Mouse (Mus musculus) brain, embryonic 18.5 days (tissue): Measurements from ENCODE around the gene Grin1.

Source experiments
- DNase-seq: peaks from one replicate; pipeline ENCODE4 v3.0.0-alpha.2; 2012; ENCODE audit warnings: low read depth, low spot score

Grin1 gene

DNA sequence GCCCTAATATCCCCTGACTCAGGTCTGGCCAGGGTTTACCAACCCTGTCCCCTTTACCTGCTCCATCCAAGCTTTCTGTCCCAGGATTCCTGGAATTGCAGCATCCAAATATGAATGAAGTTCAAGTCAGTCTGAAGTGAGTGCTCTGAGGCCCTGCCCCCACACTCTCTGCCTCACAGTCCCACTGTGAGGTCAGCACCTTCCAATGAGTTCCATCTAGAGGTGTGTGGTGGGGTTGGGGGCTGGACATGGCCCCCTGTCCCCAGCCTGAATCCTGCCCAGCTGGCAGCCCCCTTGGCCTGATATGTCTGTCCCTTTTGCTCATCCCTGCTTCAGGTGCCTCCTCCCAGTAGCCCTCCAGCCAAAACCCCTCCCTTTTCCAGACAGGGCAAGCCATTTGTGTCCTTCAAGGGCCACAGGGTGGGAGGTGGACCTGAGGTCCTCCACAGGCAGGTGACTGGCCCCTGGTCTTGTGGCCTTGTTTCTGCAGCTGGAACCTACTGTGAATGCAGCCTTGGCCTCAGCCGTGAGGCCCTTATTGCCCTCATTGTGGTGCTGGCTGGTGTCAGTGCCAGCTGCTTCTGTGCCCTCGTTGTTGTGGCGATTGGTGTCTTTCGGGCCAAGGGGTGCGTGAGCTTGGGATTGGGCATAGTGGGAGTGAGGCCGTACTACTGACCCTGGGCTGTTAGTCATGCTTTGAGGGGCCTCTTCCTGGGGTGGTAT lies 30.9 kb downstream of the Grin1 start, which contains the start of gene Tmem210:
TSS of gene Tmem210 (plus strand) at position 219 of the 723 bp plus-strand sequence.
- no peak for DNase-seq

DNA sequence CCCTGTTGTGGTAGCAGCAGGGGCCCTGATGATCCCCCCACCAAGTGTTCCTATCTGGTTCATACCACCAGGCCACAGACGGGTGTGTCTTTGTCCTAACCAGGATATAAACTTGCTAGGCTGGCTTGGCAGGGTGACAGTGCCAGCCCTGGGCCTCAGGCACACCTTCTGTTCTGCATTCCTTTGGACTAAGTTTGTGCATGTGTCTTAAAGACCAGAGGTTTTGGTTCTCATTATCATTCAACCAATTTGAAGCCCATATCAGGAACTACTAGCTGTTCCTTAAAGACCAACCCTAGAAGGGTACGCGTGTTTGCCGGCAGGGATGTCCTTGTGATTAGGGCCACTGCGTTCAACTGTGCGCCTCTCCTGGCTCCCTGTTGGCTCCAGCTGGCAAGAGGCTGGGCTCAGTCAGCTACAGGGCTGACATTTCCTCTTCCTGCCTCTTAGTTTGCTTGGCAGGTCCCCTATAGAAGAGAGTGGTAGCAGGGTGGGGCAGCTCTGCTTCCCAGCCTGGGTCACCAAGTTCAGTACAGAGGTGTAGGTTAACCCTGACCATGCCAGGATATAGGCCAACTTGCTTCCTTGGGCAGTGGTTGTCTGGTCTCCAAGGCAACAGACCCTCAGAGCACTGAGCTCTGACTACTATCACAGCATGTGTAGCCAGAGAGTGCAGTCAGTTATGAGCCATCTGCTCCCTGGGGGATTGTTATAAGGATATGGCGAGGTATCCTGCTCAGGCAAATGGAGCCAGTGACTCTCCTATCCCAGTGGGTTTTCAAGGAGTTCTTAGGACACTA lies 31.9 kb downstream of the Grin1 start:
- no peak for DNase-seq

DNA sequence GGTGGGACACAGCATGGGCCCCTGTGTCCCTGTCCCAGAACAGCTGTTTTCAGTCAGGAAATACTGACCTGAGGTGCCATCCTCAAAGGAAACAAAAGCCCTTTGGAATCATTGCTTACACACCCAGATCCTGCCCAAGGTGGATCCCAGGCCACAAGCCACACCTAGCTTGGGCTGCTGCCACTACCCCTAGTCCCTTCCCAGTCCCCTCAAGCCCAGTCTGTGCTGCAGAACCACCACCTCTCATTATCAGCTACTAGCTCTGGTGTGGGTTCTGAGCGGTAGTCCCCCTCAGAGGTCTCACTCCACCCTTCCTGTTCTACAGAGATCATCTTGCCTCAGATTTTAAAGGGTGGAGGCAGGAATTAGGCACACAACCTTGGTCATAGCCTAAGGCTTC lies 32.7 kb downstream of the Grin1 start:
- DNase-seq: no peak

DNA sequence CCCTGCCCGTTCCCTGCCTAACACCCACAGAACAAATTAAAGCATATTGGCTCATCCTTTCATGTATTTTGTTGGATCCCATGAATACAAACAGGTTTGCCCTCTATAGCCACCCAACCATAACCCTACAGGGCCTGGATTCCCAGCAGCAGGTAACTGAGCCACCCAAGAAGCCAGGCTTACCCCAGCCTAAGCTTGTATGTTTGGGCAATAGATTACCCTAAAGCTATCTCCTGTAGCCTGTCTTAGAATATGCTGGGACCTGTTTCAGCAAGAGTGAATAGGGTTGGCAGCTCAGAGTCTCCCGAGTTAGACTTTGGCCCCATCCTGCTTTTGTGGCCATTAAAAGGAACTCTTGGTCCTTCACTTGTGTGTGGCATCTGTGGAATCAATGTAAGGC lies 33.4 kb downstream of the Grin1 start:
- DNase-seq: no peak

DNA sequence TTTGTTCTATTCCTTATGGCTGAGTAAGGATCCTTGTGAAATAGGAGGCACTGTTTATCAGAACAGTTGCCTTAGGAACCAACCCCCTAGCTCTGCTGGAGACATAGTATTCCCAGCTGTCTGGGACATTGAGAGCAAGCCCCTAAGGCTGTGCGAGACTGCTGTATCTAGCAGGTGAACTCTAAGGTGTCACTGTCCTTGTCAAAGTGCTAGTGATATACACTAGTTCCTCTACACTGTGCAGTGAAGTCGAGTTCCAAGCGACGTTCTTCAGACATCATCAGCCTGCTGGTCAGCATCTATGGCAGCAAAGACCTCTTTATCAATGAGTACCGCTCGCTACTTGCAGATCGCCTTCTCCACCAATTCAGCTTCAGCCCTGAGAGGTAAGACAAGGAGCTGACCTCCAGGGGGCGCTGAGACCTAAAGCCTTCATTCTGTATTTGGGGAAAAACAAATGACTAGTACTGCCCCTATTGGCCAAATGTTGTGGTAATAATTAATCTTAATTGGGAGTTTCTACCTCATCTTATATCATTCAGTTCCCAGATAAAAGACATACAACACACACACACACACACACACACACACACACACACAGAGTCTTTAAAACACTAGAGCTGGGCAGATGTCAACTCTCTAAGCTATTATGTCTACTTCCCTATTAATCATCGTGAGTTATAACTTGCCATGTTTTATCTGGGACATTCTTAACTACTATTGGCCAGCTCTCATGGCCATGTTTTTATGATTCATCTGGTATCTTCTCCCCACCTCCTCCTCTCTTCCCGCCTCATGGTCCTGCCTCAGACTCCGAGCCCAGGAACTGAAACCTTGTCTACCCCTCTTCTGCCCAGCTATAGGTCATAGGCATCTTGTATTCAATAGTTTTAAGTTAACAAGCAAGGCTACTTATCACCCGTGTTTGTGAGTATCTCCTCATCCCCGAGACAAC lies 39.8 kb downstream of the Grin1 start:
- no peak for DNase-seq

DNA sequence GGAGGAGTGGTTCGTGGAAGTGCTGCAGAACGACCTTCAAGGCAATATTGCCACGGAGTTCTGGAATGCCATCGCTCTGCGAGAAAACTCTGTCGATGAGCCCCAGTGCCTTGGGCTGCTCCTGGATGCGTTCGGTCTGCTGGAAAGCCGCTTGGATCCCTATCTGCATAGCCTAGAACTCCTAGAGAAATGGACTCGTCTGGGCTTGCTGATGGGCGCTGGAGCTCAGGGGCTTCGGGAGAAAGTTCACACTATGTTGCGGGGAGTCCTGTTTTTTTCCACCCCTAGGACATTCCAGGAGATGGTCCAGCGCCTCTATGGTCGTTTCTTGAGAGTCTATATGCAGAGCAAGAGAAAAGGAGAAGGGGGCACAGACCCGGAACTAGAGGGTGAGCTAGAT lies 46.0 kb downstream of the Grin1 start:
- no peak for DNase-seq

DNA sequence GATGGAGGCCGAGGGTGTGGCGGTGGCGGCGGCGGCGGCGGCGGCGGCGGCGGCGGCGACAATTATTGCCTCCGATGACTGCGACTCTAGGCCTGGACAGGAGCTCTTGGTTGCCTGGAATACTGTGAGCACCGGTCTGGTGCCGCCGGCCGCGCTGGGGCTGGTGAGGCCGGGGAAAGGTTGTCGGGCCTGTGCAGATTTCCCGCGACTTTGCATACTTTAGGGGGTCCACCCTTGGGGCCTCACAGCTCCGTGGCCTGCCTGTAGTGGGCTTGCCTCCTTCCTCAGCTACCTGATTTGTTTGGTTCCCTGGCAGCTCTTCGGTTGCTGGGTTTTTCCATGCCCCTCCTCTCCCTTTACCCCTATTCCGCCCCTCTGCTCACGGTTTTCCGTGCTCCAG lies 46.5 kb downstream of the Grin1 start:
- no peak for DNase-seq

DNA sequence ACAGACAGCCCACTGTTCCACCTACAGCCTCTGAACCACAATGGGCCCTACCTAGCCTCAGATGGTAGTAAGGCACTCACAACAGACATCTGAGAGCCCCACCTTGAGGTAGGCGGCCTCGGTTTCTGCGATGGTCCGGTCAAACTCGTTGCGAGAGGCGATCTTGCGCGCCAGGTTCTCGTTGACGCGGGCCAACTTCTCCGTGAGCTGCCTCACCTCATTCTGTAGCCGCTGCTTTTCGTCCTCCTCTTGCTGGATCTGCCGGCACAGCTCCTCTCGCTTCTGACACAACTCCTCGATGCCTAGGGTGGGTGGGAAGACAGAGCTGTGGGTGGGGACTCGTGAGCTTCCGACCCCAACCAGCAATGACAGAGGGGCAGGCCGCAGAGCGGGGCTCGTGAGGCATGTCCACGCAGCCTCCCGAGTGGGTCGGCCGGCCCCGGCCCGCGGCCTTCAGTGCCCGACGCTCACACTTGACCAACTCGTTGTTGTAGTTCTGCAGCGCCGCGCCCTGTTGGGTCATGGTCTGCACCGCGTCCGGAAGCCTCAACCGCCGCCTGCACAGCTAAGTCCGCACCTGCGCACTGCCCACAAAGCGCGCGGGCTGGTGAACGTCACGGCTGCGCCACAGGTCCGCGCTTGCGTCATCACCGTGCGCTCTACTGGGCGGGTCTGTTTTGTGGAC lies 47.0 kb downstream of the Grin1 start, which contains the start of the genes Ssna1 and Anapc2:
TSS of gene Ssna1 (minus strand) at position 612 of the 685 bp plus-strand sequence.
TSS of gene Anapc2 (plus strand) at position 652 of the 685 bp plus-strand sequence.
- DNase-seq: peak; percentile 90

DNA sequence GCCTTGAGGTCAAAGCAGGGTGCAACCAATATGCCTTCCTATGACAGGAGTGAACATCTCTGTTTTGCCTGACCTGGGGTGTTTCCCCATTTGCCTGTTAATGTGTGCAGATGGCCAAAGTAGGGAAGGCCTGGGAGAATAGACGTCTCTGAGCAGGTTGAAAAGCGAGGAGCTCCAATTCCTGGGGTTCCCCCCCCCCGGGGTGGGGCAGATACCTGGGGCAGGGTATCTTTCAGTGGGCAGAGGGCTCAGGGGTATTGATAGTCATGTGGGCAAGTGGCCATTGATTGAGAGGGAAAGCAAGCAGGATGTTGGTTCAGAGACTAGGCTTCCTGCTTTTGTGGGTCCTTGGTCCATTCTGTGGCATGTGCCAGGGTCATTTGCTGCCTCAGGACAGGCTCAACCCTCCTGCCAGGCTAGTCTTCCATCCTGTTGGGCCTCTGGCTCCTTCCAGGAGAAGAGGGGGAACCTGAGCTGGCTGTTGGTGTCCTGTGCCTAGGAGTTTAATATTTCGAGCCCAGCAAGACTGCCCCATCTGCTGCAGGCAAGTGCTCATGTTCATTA lies 51.2 kb downstream of the Grin1 start:
- DNase-seq: no peak

DNA sequence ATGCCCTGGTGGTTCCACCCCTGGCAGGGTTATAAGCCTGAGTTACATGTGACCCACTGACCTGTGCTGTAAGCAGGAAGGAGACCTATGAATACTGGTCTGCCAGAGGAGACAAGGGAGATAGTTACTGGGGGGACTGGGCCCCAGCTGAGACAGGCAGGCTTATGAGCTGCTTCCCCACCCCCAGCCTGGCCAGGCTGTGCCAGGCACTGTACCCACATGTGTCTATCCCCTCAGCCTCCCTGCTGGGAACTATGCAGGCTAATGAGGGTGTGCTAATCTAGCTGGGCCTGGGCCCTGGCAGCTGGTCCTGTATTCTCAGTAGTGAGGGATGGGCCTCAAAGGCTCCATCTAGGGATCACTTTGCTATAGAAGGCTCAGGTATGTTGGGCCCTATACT lies 51.7 kb downstream of the Grin1 start:
- DNase-seq: no peak

DNA sequence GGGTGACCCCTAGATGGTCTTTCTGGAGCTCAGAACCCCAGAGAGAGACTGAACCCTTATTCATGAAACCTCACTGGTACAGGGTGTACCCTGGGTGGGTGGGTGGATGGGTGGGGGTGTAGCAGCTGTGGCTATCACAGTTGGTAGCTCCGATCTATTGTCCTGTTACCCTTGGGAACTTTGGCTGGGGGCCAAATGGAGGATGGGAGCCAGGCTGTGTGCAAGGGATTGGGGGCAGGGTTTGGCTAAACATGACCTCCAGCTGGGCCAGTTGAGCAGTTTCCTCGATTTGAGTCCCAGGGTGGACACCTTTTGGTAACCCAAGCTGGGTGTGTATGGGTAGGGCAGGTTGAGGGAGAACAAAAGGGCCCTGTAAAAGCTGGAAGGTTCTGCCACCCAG lies 52.3 kb downstream of the Grin1 start:
- DNase-seq: no peak

DNA sequence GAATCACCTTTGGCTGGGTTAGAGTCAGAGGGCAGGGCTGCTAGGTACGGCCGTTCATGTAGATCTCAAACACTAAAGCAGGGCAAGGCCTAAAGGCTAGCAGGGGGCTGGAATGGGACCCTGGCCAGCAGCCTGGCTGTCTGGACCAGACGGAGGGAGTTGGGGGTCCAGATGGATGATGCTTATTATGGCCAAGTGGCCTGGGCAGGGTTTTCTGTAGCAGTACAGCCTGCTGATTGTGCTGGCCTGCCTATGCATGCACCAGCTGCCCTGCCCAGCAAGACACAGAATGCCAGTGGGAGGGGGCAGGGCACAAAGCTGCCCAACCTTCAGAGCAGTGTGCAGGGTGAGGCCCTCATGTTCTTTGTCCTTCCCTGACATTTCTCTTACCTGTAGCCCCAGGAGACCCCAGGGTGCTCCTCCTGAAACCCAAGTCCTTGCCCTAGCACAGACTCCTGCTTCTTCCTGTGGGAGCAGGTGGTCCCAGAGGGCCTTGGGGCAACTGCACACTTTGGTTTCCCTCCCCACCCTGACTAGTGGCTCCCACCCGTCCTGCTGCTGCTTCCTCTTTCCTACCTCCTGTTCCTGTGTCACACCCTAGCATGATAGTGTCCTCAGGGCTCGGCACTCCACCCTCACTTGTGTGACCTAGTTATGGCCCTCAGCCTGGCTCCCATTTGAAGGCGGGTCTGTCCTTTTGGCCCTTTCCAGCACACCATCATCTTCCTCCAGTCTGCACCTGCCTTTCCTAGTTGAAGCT lies 52.9 kb downstream of the Grin1 start:
- no peak for DNase-seq

DNA sequence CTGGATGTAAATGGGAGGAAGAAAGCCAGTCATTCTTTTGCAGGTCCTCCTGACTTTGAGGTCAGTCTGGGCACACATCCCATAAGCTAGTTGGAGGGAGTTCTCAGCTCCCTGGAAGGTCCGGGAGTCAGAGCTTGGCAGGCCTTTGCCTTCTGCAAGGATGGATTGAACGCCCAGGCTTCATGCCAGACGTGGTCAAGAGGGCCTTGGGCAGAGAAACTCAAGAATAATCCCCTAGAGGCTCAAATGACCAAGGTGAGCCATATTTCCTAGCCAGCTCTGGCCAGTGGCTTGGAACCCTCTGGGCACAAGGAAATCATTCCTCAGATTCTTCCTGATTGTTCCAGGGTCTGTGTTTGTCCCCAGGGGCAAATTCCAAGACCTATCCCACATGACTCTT lies 54.1 kb downstream of the Grin1 start:
- no peak for DNase-seq

DNA sequence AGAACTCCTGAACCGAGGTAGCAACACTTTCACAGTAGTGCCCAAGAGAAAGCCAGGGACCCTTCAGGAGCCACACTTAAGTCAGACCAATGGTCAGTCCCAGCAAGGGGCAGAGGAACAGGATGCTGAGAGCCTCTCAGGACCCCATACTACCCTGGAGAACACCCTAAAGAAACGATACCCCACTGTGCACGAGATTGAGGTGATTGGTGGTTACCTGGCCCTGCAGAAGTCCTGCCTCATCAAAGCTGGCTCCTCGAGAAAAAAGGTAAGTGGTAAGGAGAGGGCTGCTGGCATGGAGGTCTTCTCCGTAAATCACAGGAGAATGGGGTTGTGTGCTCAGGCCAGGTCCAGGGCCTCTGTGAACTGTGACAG lies 54.7 kb downstream of the Grin1 start:
- no peak for DNase-seq

DNA sequence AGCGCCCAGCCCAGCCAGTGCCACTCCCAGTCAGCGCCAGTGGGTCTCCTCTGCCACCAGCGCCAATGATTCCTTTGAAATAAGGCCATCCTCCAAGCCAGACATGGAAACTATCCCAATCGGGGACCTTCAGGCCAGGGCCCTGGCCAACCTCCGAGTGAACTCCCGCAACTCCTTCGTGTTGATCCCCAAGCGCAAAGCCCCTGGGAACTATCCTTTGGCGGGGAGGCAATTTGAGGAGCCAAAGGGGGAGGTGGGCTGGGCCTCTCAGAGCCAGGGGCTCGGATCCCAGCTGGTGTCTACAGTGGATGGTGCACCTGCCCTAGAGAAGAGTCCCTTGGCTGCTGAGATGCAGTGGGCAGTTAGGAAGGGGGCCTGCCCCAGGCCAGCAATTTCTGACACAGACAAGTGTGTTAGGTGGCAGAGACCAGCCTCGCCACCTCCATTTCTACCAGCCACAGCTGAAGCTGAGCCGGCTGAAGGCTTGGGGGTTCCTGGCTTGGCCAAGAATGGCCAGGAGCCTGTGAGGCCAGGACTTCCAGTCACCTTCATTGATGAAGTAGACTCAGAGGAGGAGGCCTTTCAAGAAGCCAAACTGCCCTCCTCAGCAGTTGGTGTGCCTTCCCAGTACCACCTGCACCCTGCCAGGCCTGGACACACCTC lies 55.2 kb downstream of the Grin1 start:
- DNase-seq: no peak

DNA sequence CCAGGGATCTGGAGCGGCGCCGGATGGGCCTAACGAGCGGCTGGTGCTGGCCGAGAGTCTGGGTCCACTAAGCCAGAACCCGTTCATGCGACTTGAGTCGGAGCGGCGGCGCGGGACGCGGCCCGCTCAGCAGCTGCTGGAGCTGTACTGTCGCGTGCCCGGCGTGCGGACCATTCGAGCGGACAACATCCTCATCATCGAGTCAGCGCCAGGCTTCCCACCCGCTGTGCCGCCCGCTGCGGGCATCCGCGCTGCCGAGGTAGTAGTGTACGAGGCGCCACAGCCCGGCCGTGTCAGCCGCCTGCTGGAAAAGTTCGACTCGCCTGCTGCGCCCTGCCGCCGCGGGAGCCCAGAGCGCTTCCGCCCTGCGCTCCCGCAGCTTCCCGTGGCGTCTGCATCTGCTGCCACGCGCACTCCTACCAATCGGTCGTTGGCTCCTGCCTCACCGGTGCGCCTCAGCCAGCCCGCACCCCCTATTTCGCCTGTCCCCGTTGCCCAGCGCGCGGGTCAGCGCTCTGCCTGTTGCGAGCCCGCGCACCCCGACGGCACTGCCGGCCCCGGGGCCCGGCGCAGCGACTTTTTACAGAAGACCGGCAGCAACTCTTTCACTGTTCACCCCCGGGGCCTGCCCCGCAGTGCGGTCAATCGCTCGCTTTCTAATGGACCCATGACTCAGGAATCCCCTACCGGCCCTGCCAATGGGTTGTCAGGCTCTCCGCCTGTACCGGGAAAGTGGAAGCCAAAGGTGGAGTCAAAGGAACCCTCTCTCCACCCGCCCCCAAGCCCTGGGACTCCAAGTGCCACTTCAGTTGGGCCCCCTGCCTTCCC lies 56.0 kb downstream of the Grin1 start:
- DNase-seq: no peak

DNA sequence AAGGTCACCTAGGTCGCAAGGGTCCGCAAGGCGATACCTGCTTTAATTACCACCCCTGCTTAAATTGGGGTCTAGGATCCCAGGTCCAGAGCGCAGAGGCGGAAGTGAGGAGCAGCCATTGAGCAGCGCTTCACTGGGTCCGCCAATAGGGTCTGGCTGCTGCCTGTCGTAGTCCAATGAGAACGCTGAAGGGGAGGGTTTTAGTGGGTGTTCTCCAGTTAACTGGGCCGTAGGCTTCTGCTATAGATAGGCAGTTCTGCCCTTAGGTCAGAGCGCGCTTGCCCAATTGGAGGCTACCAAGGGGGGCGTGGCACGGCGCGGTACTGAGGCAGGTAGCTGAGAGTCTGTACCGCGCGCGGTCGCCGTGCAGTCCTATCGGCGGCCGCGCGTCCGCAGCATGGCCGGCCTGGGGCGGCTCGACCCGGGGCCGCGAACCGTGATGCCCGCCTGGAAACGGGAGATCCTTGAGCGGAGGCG lies 56.7 kb downstream of the Grin1 start, which contains the start of gene Tprn:
TSS of gene Tprn (plus strand) at position 328 of the 477 bp plus-strand sequence.
- DNase-seq: peak; percentile 95

DNA sequence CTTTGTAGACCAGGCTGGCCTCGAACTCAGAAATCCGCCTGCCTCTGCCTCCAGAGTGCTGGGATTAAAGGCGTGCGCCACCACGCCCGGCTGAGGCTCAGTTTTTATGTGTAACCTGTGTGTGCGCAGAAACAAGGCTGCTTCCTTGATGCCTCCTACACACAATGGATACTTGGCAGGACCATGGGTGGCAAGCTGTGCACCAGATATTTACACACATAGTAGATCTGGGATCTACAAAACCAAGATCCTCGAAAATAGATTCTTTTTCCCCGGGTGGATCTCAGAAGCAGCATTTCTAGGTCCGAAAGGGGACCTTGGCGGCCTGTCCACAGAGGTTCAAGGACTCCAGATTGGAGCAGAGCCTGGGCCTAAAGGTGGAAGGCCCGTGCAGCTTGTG lies 57.1 kb downstream of the Grin1 start:
- DNase-seq: no peak
